Comparison of ENCODE assay signal across 8 mouse cellular contexts in the genomic region with DNA sequence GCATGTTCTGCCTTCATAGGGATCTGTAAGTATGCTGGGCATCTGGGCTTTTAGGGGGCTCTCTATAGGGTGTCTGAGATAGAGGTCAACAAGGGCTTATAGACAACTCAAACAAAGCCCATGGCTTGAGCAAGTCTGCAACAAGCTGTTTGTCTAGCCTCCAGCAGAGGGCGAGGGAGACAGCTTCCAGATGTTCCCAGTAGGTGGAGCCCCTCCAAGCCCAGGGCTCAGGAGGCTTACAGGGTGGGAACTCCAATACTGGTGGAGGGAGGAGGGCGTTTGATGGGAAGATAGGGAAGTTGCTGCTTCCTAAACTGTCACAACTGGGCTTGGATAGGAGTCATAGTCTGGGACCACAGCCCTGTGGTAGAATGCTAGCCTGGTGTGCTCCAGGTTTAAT. TPM values are rescaled to one million over a fixed set of nuclear protein-coding genes. Genes with fewer than 3 reads are reported as not detected.
DNase-seq lines count a peak whose midpoint lies in the region; ATAC-seq and TF ChIP-seq lines count a peak whose summit lies in the region.
"Had no signal": no experiment of that assay in that cellular context is flagged by ENCODE, and none has a peak within 500 bp of the region (broad histone marks: within the 10 kb centered on the region; RNA-seq: fewer than 3 reads in every experiment).

No protein-coding gene starts in this region.

- no peak overlapping the region for H3K27ac ChIP-seq in CH12.LX (ENCODE audit: insufficient read depth, low read depth)
- no peak overlapping the region for H3K27ac ChIP-seq in embryonic fibroblast, embryonic 13.5 days (ENCODE audit: insufficient read depth, low read length)

- in situ Hi-C loops in CH12.LX (cut with MboI; ENCODE audit: low pct_ligation_motif_present, low pct_unique_long_range_greater_than_20kb, low sequenced_read_pairs) = no loop called here

- peaks cover 34% of the 10 kb centered on the region for H3K79me2 ChIP-seq in CH12.LX (replicated peaks; ENCODE audit: control insufficient read depth, extremely low read depth, insufficient read depth, poor library complexity, severe bottlenecking)

- no peak for TF ChIP-seq EP300 in CH12.LX (IDR thresholded peaks at IDR 0.05; ENCODE audit: low read length)

- TF ChIP-seq RAD21 in CH12.LX (IDR thresholded peaks at IDR 0.05; ENCODE audit: low read depth, low read length) = peak; percentile 42

- no peaks in the 10 kb centered on the region for H3K27me3 ChIP-seq in CH12.LX (replicated peaks)

- H3K9ac ChIP-seq in CH12.LX (ENCODE audit: insufficient read depth, low read depth) = no peak overlapping the region

- intact Hi-C loops in heart, postnatal 36 days (cut with DNase I) = loop anchor here (1.0 to 5.0 kb wide), 2 partner anchors 102 to 159 kb away; no protein-coding TSS in a partner anchor

- DNase-seq in CH12.LX (ENCODE audit: extremely low read depth) (peak; percentile 65), ZHBTc4 (ENCODE audit: low read depth, low spot score) (peak; percentile 94)
- peak; percentile 67 to 73 for DNase-seq in heart, postnatal 36 days
- peak; percentile 51 to 65 for DNase-seq in layer of hippocampus, postnatal 36 days
- peak; percentile 77 for DNase-seq in right cerebral cortex, postnatal 4 days

- TF ChIP-seq CTCF in CH12.LX (conservative IDR thresholded peaks at IDR 0.05 in 1 of 2, IDR thresholded peaks at IDR 0.05 in 1 of 2; ENCODE audit: low read depth in 2 of 2, low read length in 2 of 2) = peak; percentile 68 to 100
- TF ChIP-seq CTCF in embryonic fibroblast, embryonic 13.5 days (IDR thresholded peaks at IDR 0.05; ENCODE audit: borderline replicate concordance, insufficient read depth, low read length) = peak; percentile 97

- H3K4me3 ChIP-seq in CH12.LX (replicated peaks in 1 of 3; ENCODE audit: low read depth in 2 of 3, low read length in 2 of 3, poor library complexity in 1 of 3) = no peak overlapping the region
- H3K4me3 ChIP-seq in embryonic fibroblast, embryonic 13.5 days (ENCODE audit: insufficient read depth, low read length) = no peak overlapping the region

- ATAC-seq in megakaryocyte progenitor cell, adult 5-6 weeks (replicated peaks; ENCODE audit: poor library complexity) = peak; percentile 84

- peaks cover 71 to 86% of the 10 kb centered on the region in 2 experiments for H3K36me3 ChIP-seq in CH12.LX (replicated peaks in 1 of 2; ENCODE audit: control insufficient read depth in 1 of 2, insufficient read depth in 1 of 2, low read length in 1 of 2)

- H3K4me1 ChIP-seq in CH12.LX (ENCODE audit: control insufficient read depth in 1 of 2, insufficient read depth in 2 of 2) = peaks cover 8 to 69% of the 10 kb centered on the region in 2 experiments
- no peaks in the 10 kb centered on the region for H3K4me1 ChIP-seq in embryonic fibroblast, embryonic 13.5 days (ENCODE audit: control insufficient read depth, insufficient read depth, low read length)

- TF ChIP-seq POLR2A in CH12.LX (IDR thresholded peaks at IDR 0.05; ENCODE audit: low read depth, low read length) = no peak; the same call in 1 of the 2 replicates
- no peak for TF ChIP-seq POLR2A in embryonic fibroblast, embryonic 13.5 days (IDR thresholded peaks at IDR 0.05; ENCODE audit: low read depth, low read length)

- no peak overlapping the region for H3K4me2 ChIP-seq in CH12.LX (ENCODE audit: insufficient read depth, low read depth, poor library complexity, severe bottlenecking)

- no peaks in the 10 kb centered on the region for H3K9me3 ChIP-seq in CH12.LX (replicated peaks; ENCODE audit: low read length)

- dilution Hi-C loops in CH12.LX (cut with MboI; ENCODE audit: extremely low pct_ligation_motif_present, extremely low pct_unique_long_range_greater_than_20kb, low sequenced_read_pairs) = no loop called here

TF ChIP-seq in CH12.LX, 34 proteins besides CTCF, POLR2A, EP300 and RAD21:
- no peak for TF ChIP-seq KAT2A (IDR thresholded peaks at IDR 0.05; ENCODE audit: insufficient replicate concordance, low read length)
- TF ChIP-seq TCF12 (IDR thresholded peaks at IDR 0.05; ENCODE audit: low read depth, low read length) = 0 out of 2 replicates have a peak, but pooled peaks have one; percentile 38
- TF ChIP-seq PAX5 (IDR thresholded peaks at IDR 0.05; ENCODE audit: low read length) = no peak
- TF ChIP-seq NELFE (IDR thresholded peaks at IDR 0.05; ENCODE audit: low read depth, low read length) = peak; percentile 80; the same call in 1 of the 2 replicates
- peak; percentile 78 for TF ChIP-seq SMC3 (IDR thresholded peaks at IDR 0.05; ENCODE audit: low read depth, low read length)
- no peak for TF ChIP-seq ZKSCAN1 (IDR thresholded peaks at IDR 0.05; ENCODE audit: borderline replicate concordance, low read depth, low read length)
- TF ChIP-seq GABPA (IDR thresholded peaks at IDR 0.05; ENCODE audit: insufficient replicate concordance, low read depth, low read length) = no peak

RNA-seq across cellular contexts. Expression of gene Chd5, which starts 5.5 kb away (rescaled TPM):
- 0.88 and 3.4 TPM in 2 replicates for total RNA-seq in CH12.LX (2012; rRNA removed)
- total RNA-seq in CH12.LX (2014; rRNA removed) = 0.44 and 0.49 TPM in 2 replicates
- polyA plus RNA-seq in CH12.LX (2012; ENCODE audit: insufficient read length, low read depth) = 1.2 and 2.7 TPM in 2 replicates
- polyA plus RNA-seq in embryonic fibroblast, embryonic 13.5 days (2011; ENCODE audit: insufficient read length, low read depth, missing spikeins) = 0.56 and 0.78 TPM in 2 replicates
- under 1 TPM; 0.16 to 0.58 TPM for total RNA-seq in heart, postnatal 36 days (2021)
- 100 to 1,000 TPM; 124 to 130 TPM for total RNA-seq in layer of hippocampus, postnatal 36 days (2021)
- not detected in 2 replicates for total RNA-seq in megakaryocyte progenitor cell, adult 5-6 weeks (2015)
- total RNA-seq in megakaryocyte progenitor cell, adult 5-6 weeks (2017) = 0.07 and 0.08 TPM in 2 replicates

RNA-seq across cellular contexts. Expression of gene Rpl22, which starts 7.4 kb away (rescaled TPM):
- total RNA-seq in CH12.LX (2012; rRNA removed) (1,590 and 1,720 TPM in 2 replicates), CH12.LX (2014; rRNA removed) (1,936 and 1,966 TPM in 2 replicates)
- polyA plus RNA-seq in CH12.LX (2012; ENCODE audit: insufficient read length, low read depth) = 1,935 and 2,300 TPM in 2 replicates
- polyA plus RNA-seq in embryonic fibroblast, embryonic 13.5 days (2011; ENCODE audit: insufficient read length, low read depth, missing spikeins) = 1,143 and 1,246 TPM in 2 replicates
- total RNA-seq in heart, postnatal 36 days (2021) = 100 to 1,000 TPM; 276 to 293 TPM
- 100 to 1,000 TPM; 203 TPM for total RNA-seq in layer of hippocampus, postnatal 36 days (2021)
- total RNA-seq in megakaryocyte progenitor cell, adult 5-6 weeks (2015) = 1,636 and 1,708 TPM in 2 replicates
- 3,182 and 3,570 TPM in 2 replicates for total RNA-seq in megakaryocyte progenitor cell, adult 5-6 weeks (2017)

RNA-seq across cellular contexts. Expression of gene Rnf207, which starts 14.2 kb away (rescaled TPM):
- total RNA-seq in CH12.LX (2012; rRNA removed) (0.21 and 0.51 TPM in 2 replicates), CH12.LX (2014; rRNA removed) (not detected in 2 replicates)
- not detected in 2 replicates for polyA plus RNA-seq in CH12.LX (2012; ENCODE audit: insufficient read length, low read depth)
- polyA plus RNA-seq in embryonic fibroblast, embryonic 13.5 days (2011; ENCODE audit: insufficient read length, low read depth, missing spikeins) = 0.81 and 1.5 TPM in 2 replicates
- 10 to 100 TPM; 50.2 to 68.0 TPM for total RNA-seq in heart, postnatal 36 days (2021)
- total RNA-seq in layer of hippocampus, postnatal 36 days (2021) = 1 to 10 TPM; 4.7 to 6.1 TPM
- 0.12 TPM in 1 of 2 replicates, not detected in the other for total RNA-seq in megakaryocyte progenitor cell, adult 5-6 weeks (2015)
- total RNA-seq in megakaryocyte progenitor cell, adult 5-6 weeks (2017) = not detected in 2 replicates

RNA-seq across cellular contexts. Expression of gene Icmt, which starts 35.9 kb away (rescaled TPM):
- total RNA-seq in CH12.LX (2012; rRNA removed) (21.5 and 27.4 TPM in 2 replicates), CH12.LX (2014; rRNA removed) (17.8 and 18.5 TPM in 2 replicates)
- 24.2 and 29.8 TPM in 2 replicates for polyA plus RNA-seq in CH12.LX (2012; ENCODE audit: insufficient read length, low read depth)
- polyA plus RNA-seq in embryonic fibroblast, embryonic 13.5 days (2011; ENCODE audit: insufficient read length, low read depth, missing spikeins) = 34.2 and 42.7 TPM in 2 replicates
- 10 to 100 TPM; 25.4 to 25.8 TPM for total RNA-seq in heart, postnatal 36 days (2021)
- 10 to 100 TPM; 43.9 to 44.7 TPM for total RNA-seq in layer of hippocampus, postnatal 36 days (2021)
- total RNA-seq in megakaryocyte progenitor cell, adult 5-6 weeks (2015) = 7.9 and 12.1 TPM in 2 replicates
- total RNA-seq in megakaryocyte progenitor cell, adult 5-6 weeks (2017) = 11.5 and 14.8 TPM in 2 replicates

RNA-seq across cellular contexts. Expression of gene Hes3, which starts 41.5 kb away (rescaled TPM):
- total RNA-seq in CH12.LX (2012; rRNA removed) (0.13 and 0.21 TPM in 2 replicates), CH12.LX (2014; rRNA removed) (not detected in 2 replicates)
- polyA plus RNA-seq in CH12.LX (2012; ENCODE audit: insufficient read length, low read depth) = 0.17 TPM in 1 of 2 replicates, not detected in the other
- polyA plus RNA-seq in embryonic fibroblast, embryonic 13.5 days (2011; ENCODE audit: insufficient read length, low read depth, missing spikeins) = not detected in 2 replicates
- total RNA-seq in heart, postnatal 36 days (2021) = not detected
- not detected for total RNA-seq in layer of hippocampus, postnatal 36 days (2021)
- not detected in 2 replicates for total RNA-seq in megakaryocyte progenitor cell, adult 5-6 weeks (2015)
- not detected in 2 replicates for total RNA-seq in megakaryocyte progenitor cell, adult 5-6 weeks (2017)
- total RNA-seq: gastrocnemius, postnatal 4 days had no signal

Comparison
In these comparisons a context has a peak if more than half of its experiments do, and no peak if none do; other contexts are left out.
1. RNA of gene Chd5, which starts 5.5 kb away (total RNA-seq): 124 to 130 TPM in layer of hippocampus, postnatal 36 days; 0.44 to 3.4 TPM in CH12.LX, 0.16 to 0.58 TPM in heart, postnatal 36 days and 0.07 to 0.08 TPM in megakaryocyte progenitor cell, adult 5-6 weeks; every median in the first group is over 10 times any median in the second.
2. RNA of gene Rpl22, which starts 7.4 kb away (total RNA-seq): 1,636 to 3,570 TPM in megakaryocyte progenitor cell, adult 5-6 weeks and 1,590 to 1,966 TPM in CH12.LX; 276 to 293 TPM in heart, postnatal 36 days and 203 TPM in layer of hippocampus, postnatal 36 days; every median in the first group is over 4 times any median in the second.
3. RNA of gene Rnf207, which starts 14.2 kb away (total RNA-seq): 50.2 to 68.0 TPM in heart, postnatal 36 days; 4.7 to 6.1 TPM in layer of hippocampus, postnatal 36 days, 0.21 to 0.51 TPM in CH12.LX and 0.12 TPM in megakaryocyte progenitor cell, adult 5-6 weeks; every median in the first group is over 4 times any median in the second.
4. Peak in every context shown above with its lines, with median percentiles within 50 percentile points of each other: DNase-seq.